Mouse (Mus musculus) cerebellum, adult 2 months (tissue): ENCODE measurements at regions not wholly inside any gene's neighbourhood (a gene's known extent, or its start where the extent isn't known, plus 50 kb on each side); places are given as distances from the start of the nearest gene placed in this dataset.

Experiments used
- CTCF ChIP-seq: fragments of 200-500 bp; IDR thresholded peaks from 2 replicates; pipeline ENCODE4 v1.5.1; 2011; ENCODE audit warnings: low read depth, mild to moderate bottlenecking, control low read depth, low read length, moderate library complexity, borderline replicate concordance; ENCODE audit not compliant: insufficient read depth
- POLR2A ChIP-seq: fragments of 200-500 bp; IDR thresholded peaks from 2 replicates; pipeline ENCODE4 v1.6.1; 2011; ENCODE audit warnings: low read length, control low read depth, borderline replicate concordance; ENCODE audit not compliant: insufficient read depth

- no peak for TF ChIP-seq POLR2A
- no peak for TF ChIP-seq CTCF
These were observed 467.8 kb upstream of the Mctp2 start for GRCm38 (mm10) chr7:72774031-72774770.
